14 mouse cellular contexts compared by ENCODE assay signal in the genomic region with DNA sequence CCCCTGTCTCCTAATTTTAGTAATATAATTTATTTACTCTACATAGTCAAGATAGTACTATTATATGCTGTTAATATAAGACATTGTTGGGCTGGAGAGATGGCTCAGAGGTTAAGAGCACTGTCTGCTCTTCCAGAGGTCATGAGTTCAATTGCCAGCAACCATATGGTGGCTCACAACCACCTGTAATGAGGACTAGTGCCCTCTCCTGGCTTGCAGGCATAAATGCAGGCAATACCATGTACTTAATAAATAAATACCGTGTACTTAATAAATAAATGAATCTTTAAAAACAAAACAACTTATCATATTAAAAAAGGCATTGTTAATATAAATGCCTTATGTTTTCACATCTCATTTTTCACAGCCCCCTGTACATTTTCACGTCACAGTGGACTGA. TPM values are rescaled to one million over a fixed set of nuclear protein-coding genes. Genes with fewer than 3 reads are reported as not detected.
DNase-seq lines count a peak whose midpoint lies in the region; ATAC-seq and TF ChIP-seq lines count a peak whose summit lies in the region.
"Had no signal": no experiment of that assay in that cellular context is flagged by ENCODE, and none has a peak within 500 bp of the region (broad histone marks: within the 10 kb centered on the region; RNA-seq: fewer than 3 reads in every experiment).

No protein-coding gene starts in this region.

- no peak overlapping the region for H3K4me2 ChIP-seq in hindbrain, postnatal 0 days (ENCODE audit: low read depth, low read length)
- no peak overlapping the region for H3K4me2 ChIP-seq in hindbrain, embryonic 12.5 days (replicated peaks)
- no peak overlapping the region for H3K4me2 ChIP-seq in lung, embryonic 14.5 days
- H3K4me2 ChIP-seq: heart, embryonic 15.5 days; hindbrain, embryonic 14.5 days had no signal

- no peak overlapping the region for H3K27ac ChIP-seq in hindbrain, postnatal 0 days
- no peak overlapping the region for H3K27ac ChIP-seq in hindbrain, embryonic 12.5 days
- no peak overlapping the region for H3K27ac ChIP-seq in lung, embryonic 14.5 days (ENCODE audit: low read depth)
- H3K27ac ChIP-seq: heart, embryonic 15.5 days; hindbrain, embryonic 14.5 days had no signal

- H3K36me3 ChIP-seq in hindbrain, postnatal 0 days (ENCODE audit: insufficient read depth, low read length), result no peaks in the 10 kb centered on the region
- H3K36me3 ChIP-seq in hindbrain, embryonic 12.5 days, result no peaks in the 10 kb centered on the region
- H3K36me3 ChIP-seq in lung, embryonic 14.5 days (ENCODE audit: insufficient read depth), result no peaks in the 10 kb centered on the region
- H3K36me3 ChIP-seq in splenic B cell, adult 2 months (ENCODE audit: control insufficient read depth, insufficient read depth, low read length, poor library complexity, severe bottlenecking), result no peaks in the 10 kb centered on the region
- H3K36me3 ChIP-seq: heart, embryonic 15.5 days had no signal

- no peak overlapping the region for H3K9ac ChIP-seq in hindbrain, postnatal 0 days (replicated peaks; ENCODE audit: low read length)
- no peak overlapping the region for H3K9ac ChIP-seq in hindbrain, embryonic 12.5 days
- no peak overlapping the region for H3K9ac ChIP-seq in lung, embryonic 14.5 days
- H3K9ac ChIP-seq: heart, embryonic 15.5 days; hindbrain, embryonic 14.5 days had no signal

- no peaks in the 10 kb centered on the region for H3K4me1 ChIP-seq in hindbrain, postnatal 0 days (ENCODE audit: insufficient read depth, low read length)
- H3K4me1 ChIP-seq in hindbrain, embryonic 12.5 days, result no peaks in the 10 kb centered on the region
- no peaks in the 10 kb centered on the region for H3K4me1 ChIP-seq in lung, embryonic 14.5 days (ENCODE audit: insufficient read depth)
- H3K4me1 ChIP-seq: heart, embryonic 15.5 days had no signal

- no peak overlapping the region for H3K4me3 ChIP-seq in hindbrain, postnatal 0 days (ENCODE audit: low read length)
- H3K4me3 ChIP-seq in hindbrain, embryonic 12.5 days, result no peak overlapping the region
- H3K4me3 ChIP-seq in lung, embryonic 14.5 days (ENCODE audit: low read depth, low read length), result no peak overlapping the region
- H3K4me3 ChIP-seq: heart, embryonic 15.5 days; megakaryocyte, embryonic 14.5 days had no signal

- no peak for DNase-seq in hindbrain, postnatal 0 days (ENCODE audit: low spot score)
- no peak for DNase-seq in lung, embryonic 14.5 days
- no peak for DNase-seq in lung, postnatal 25 days (ENCODE audit: low spot score)
- DNase-seq in MEL-GATA-1-ER (ENCODE audit: extremely low read depth, low read depth) (peak; percentile 13), MN1 (ENCODE audit: low spot score) (no peak)
- peak; percentile 23 for DNase-seq in splenic B cell, adult 2 months (ENCODE audit: low read depth, low spot score)
- DNase-seq: cerebellum, postnatal 10 days; kidney, adult 9 months; right cerebral cortex, adult 18-20 months had no signal

- peak; percentile 24 for TF ChIP-seq CTCF in hindbrain, postnatal 0 days (IDR thresholded peaks at IDR 0.05; ENCODE audit: low read depth)
- peak; percentile 42 for TF ChIP-seq CTCF in lung, embryonic 14.5 days (IDR thresholded peaks at IDR 0.05; ENCODE audit: low read depth)

- H3K27me3 ChIP-seq in hindbrain, postnatal 0 days (ENCODE audit: insufficient read depth, low read length), result no peaks in the 10 kb centered on the region
- H3K27me3 ChIP-seq in hindbrain, embryonic 12.5 days, result no peaks in the 10 kb centered on the region
- H3K27me3 ChIP-seq in lung, embryonic 14.5 days (ENCODE audit: insufficient read depth, low read length), result no peaks in the 10 kb centered on the region
- no peaks in the 10 kb centered on the region for H3K27me3 ChIP-seq in splenic B cell, adult 2 months (ENCODE audit: control insufficient read depth, insufficient read depth, low read length, poor library complexity, severe bottlenecking)
- H3K27me3 ChIP-seq: heart, embryonic 15.5 days had no signal

- 78% methylated on average over 2 of the region's 2 CpGs for WGBS in hindbrain, postnatal 0 days
- WGBS in hindbrain, embryonic 12.5 days, result 78% methylated on average over 2 of the region's 2 CpGs
- 78% methylated on average over 2 of the region's 2 CpGs for WGBS in lung, embryonic 14.5 days

- H3K9me3 ChIP-seq in hindbrain, postnatal 0 days (ENCODE audit: low read length), result no peaks in the 10 kb centered on the region
- no peaks in the 10 kb centered on the region for H3K9me3 ChIP-seq in hindbrain, embryonic 12.5 days (replicated peaks)
- H3K9me3 ChIP-seq in lung, embryonic 14.5 days (ENCODE audit: low read depth, low read length), result no peaks in the 10 kb centered on the region
- H3K9me3 ChIP-seq: heart, embryonic 15.5 days; megakaryocyte, embryonic 14.5 days had no signal

- ATAC-seq in hindbrain, postnatal 0 days, result no peak
- no peak for ATAC-seq in hindbrain, embryonic 12.5 days (ENCODE audit: low FRiP score)
- no peak for ATAC-seq in lung, embryonic 14.5 days (ENCODE audit: insufficient read depth)
- ATAC-seq in cerebellum, adult (ENCODE audit: insufficient number of reproducible peaks, low FRiP score, low TSS enrichment), result no peak

RNA-seq across cellular contexts. Expression of a gene that starts 9.2 kb away (rescaled TPM):
- total RNA-seq in hindbrain, postnatal 0 days (2014; rRNA removed), result 22.9 and 27.0 TPM in 2 replicates
- 4.2 and 4.4 TPM in 2 replicates for polyA plus RNA-seq in hindbrain, postnatal 0 days (2015; fragmentation: Nextera tagmentation; extraction: Ambion mirVana)
- polyA plus RNA-seq in hindbrain, embryonic 12.5 days (2016; fragmentation: Nextera tagmentation; extraction: Ambion mirVana), result 18.2 and 18.4 TPM in 2 replicates
- 26.4 and 29.6 TPM in 2 replicates for polyA plus RNA-seq in lung, embryonic 14.5 days (2014; fragmentation: Nextera tagmentation; extraction: Ambion mirVana)

Comparison
In these comparisons a context has a peak if more than half of its experiments do, and no peak if none do; other contexts are left out.
1. DNase-seq: peak in MEL-GATA-1-ER (single experiment) and splenic B cell, adult 2 months (single experiment); none in hindbrain, postnatal 0 days (single experiment), lung, embryonic 14.5 days (single experiment), lung, postnatal 25 days (single experiment) and MN1 (single experiment).